Mouse (Mus musculus): ENCODE measurements around the gene Rasa1. TPM values are rescaled to one million over a fixed set of nuclear protein-coding genes. Genes with fewer than 3 reads are reported as not detected.

Rasa1 gene
- total RNA-seq, 1 experiment from 2014 or later, result 52.2 TPM

Other genes with a start within 250 kb of the Rasa1 start
- 45.5 and 60.3 TPM in 2 replicates for gene Ccnh, start 99.7 kb downstream of the Rasa1 start, total RNA-seq (2021)